Mouse (Mus musculus) heart, embryonic 16.5 days (tissue): Measurements from ENCODE around the gene Inka2. TPM values are rescaled to one million over a fixed set of nuclear protein-coding genes. Genes with fewer than 3 reads are reported as not detected.

Source experiments
- polyA plus RNA-seq: library from polyadenylated mRNA; unstranded; fragments of >200 nt; fragmentation: Nextera tagmentation; extraction: Ambion mirVana; gene quantifications from 2 replicates; pipeline ENCODE4 v1.2.1, GENCODE M21; 2015

The Inka2 gene
- polyA plus RNA-seq, 1 experiment from 2014 or later: 3.3 TPM

Other genes with a start within 250 kb of the Inka2 start
- 20.9 and 22.4 TPM in 2 replicates for gene Ddx20, start 17.0 kb upstream of the Inka2 start, polyA plus RNA-seq
- 80.5 and 98.8 TPM in 2 replicates for gene Rap1a, start 96.7 kb downstream of the Inka2 start, polyA plus RNA-seq
- gene Adora3, start 166.3 kb downstream of the Inka2 start, polyA plus RNA-seq: 0.20 and 0.22 TPM in 2 replicates
- 0.32 TPM in 1 of 2 replicates, not detected in the other for gene Tmigd3, start 166.3 kb downstream of the Inka2 start, polyA plus RNA-seq
- 0.90 and 1.6 TPM in 2 replicates for gene I830077J02Rik, start 228.1 kb downstream of the Inka2 start, polyA plus RNA-seq